7 mouse cellular contexts compared by ENCODE assay signal in genomic region chr2:12709156-12709923, GRCm38 (mm10).
DNase-seq lines count a peak whose midpoint lies in the region; ATAC-seq and TF ChIP-seq lines count a peak whose summit lies in the region.

No protein-coding gene starts in this region.

- no peak overlapping the region for H3K9ac ChIP-seq in forebrain, embryonic 15.5 days (replicated peaks)

- no peak for TF ChIP-seq POLR2A in lung, adult 2 months (IDR thresholded peaks at IDR 0.05; ENCODE audit: borderline replicate concordance, extremely low read depth, low read depth, low read length)

- peaks cover 16% of the 10 kb centered on the region for H3K4me1 ChIP-seq in forebrain, embryonic 15.5 days
- H3K4me1 ChIP-seq in lung, adult 2 months (ENCODE audit: control insufficient read depth, insufficient read depth, low read length) = no peaks in the 10 kb centered on the region

- TF ChIP-seq CTCF in lung, adult 2 months (IDR thresholded peaks at IDR 0.05; ENCODE audit: insufficient read depth, low read length) = peak; percentile 26; the same call in 1 of the 2 replicates

- H3K4me2 ChIP-seq in forebrain, embryonic 15.5 days (replicated peaks) = peak overlapping the region; percentile 16

- no peaks in the 10 kb centered on the region for H3K9me3 ChIP-seq in forebrain, embryonic 15.5 days

- peak overlapping the region; percentile 31; the same call in 1 of the 2 replicates for H3K27ac ChIP-seq in forebrain, embryonic 15.5 days (replicated peaks)

- no peaks in the 10 kb centered on the region for H3K27me3 ChIP-seq in forebrain, embryonic 15.5 days

- H3K4me3 ChIP-seq in forebrain, embryonic 15.5 days = no peak overlapping the region
- H3K4me3 ChIP-seq in lung, adult 2 months (replicated peaks; ENCODE audit: extremely low read depth, low read depth, low read length) = no peak overlapping the region

- H3K36me3 ChIP-seq in forebrain, embryonic 15.5 days = no peaks in the 10 kb centered on the region

- ATAC-seq in cerebellum, adult (ENCODE audit: insufficient number of reproducible peaks, low FRiP score, low TSS enrichment) = peak; percentile 82
- ATAC-seq in forebrain, embryonic 15.5 days (replicated peaks) = peak; percentile 83

- WGBS in forebrain, embryonic 15.5 days = 33% methylated on average over 16 of the region's 16 CpGs
- 20% methylated on average over 16 of the region's 16 CpGs for WGBS in lung, adult 2 months

- DNase-seq in Muller cell, postnatal 12 days (ENCODE audit: inconsistent ontology term) = peak; percentile 90
- DNase-seq in heart, postnatal 4 days = peak; percentile 63
- DNase-seq in layer of hippocampus, adult 18-20 months (ENCODE audit: low spot score in 2 of 2) = peak; percentile 47 to 86
- peak; percentile 4 for DNase-seq in lung, adult 2 months
- DNase-seq in retina, embryonic 14.5 days (ENCODE audit: low spot score) = peak; percentile 83

Comparison
In these comparisons a context has a peak if more than half of its experiments do, and no peak if none do; other contexts are left out.
1. DNase-seq: peak in every context shown above with its lines; median percentile 90 in Muller cell, postnatal 12 days; 83 in retina, embryonic 14.5 days; 66 in layer of hippocampus, adult 18-20 months; 63 in heart, postnatal 4 days; 4 in lung, adult 2 months.